Mouse (Mus musculus) hindbrain, postnatal 0 days (tissue): ENCODE results near the gene Ddt. TPM values are rescaled to one million over a fixed set of nuclear protein-coding genes. Genes with fewer than 3 reads are reported as not detected.

Source experiments
- ATAC-seq: fragments of 200-750 bp; cut with Nextera tagmentation; 2 replicates; pipeline ENCODE4 v1.8.0; 2017; ENCODE audit warnings: mild to moderate bottlenecking, moderate TSS enrichment, moderate library complexity
- DNase-seq: peaks from one replicate; pipeline ENCODE4 v3.0.0-alpha.2; 2015; ENCODE audit warnings: low spot score
- H3K27ac ChIP-seq: fragments of 300-500 bp; sonication (generic); 2 replicates; pipeline ENCODE4 v1.5.1; 2014; ENCODE audit warnings: mild to moderate bottlenecking
- H3K27me3 ChIP-seq: fragments of 300-500 bp; sonication (generic); 2 replicates; pipeline ENCODE4 v1.6.1; 2014; ENCODE audit warnings: low read length, mixed read lengths; ENCODE audit not compliant: insufficient read depth
- H3K36me3 ChIP-seq: fragments of 300-500 bp; sonication (generic); 2 replicates; pipeline ENCODE4 v1.6.1; 2014; ENCODE audit warnings: low read length, mixed read lengths; ENCODE audit not compliant: insufficient read depth
- H3K4me1 ChIP-seq: fragments of 300-500 bp; sonication (generic); 2 replicates; pipeline ENCODE4 v1.6.1; 2014; ENCODE audit warnings: antibody characterized with exemption, low read length, mixed read lengths; ENCODE audit not compliant: insufficient read depth
- H3K4me2 ChIP-seq: fragments of 300-500 bp; sonication (generic); 2 replicates; pipeline ENCODE4 v1.6.1; 2014; ENCODE audit warnings: low read depth, mild to moderate bottlenecking, low read length, moderate library complexity, mixed read lengths
- H3K4me3 ChIP-seq: fragments of 300-500 bp; sonication (generic); 2 replicates; pipeline ENCODE4 v1.5.1; 2014; ENCODE audit warnings: low read length
- H3K9ac ChIP-seq: fragments of 300-500 bp; sonication (generic); replicated peaks from 2 replicates; pipeline ENCODE4 v1.6.1; 2014; ENCODE audit warnings: mild to moderate bottlenecking, low read length, moderate library complexity, mixed read lengths
- H3K9me3 ChIP-seq: fragments of 300-500 bp; sonication (generic); 2 replicates; pipeline ENCODE4 v1.6.1; 2016; ENCODE audit warnings: low read length, mixed read lengths
- CTCF ChIP-seq: IDR thresholded peaks from 2 replicates; pipeline ENCODE4 v1.5.1; 2016; ENCODE audit warnings: antibody characterized with exemption, control low read depth, low read depth
- WGBS: fragments of 180-500 bp; shearing (Covaris S2); extraction: QIAGEN DNeasy Blood & Tissue Kit; methylation state at CpG from one replicate; pipeline ENCODE4 v1.1.7; 2014; 5-methylcytosine and 5-hydroxymethylcytosine counted together
- polyA plus RNA-seq: library from polyadenylated mRNA; unstranded; fragments of >200 nt; fragmentation: Nextera tagmentation; extraction: Ambion mirVana; gene quantifications from 2 replicates; pipeline ENCODE4 v1.2.1, GENCODE M21; 2015
- total RNA-seq: library from RNA; depleted of rRNA; stranded (reverse); fragments of >200 nt; gene quantifications from 2 replicates; pipeline ENCODE4 v1.2.3, GENCODE M21; 2014; rRNA removed

Gene Ddt
- total RNA-seq (63.6 and 67.4 TPM in 2 replicates), polyA plus RNA-seq (115 and 120 TPM in 2 replicates)

DNA sequence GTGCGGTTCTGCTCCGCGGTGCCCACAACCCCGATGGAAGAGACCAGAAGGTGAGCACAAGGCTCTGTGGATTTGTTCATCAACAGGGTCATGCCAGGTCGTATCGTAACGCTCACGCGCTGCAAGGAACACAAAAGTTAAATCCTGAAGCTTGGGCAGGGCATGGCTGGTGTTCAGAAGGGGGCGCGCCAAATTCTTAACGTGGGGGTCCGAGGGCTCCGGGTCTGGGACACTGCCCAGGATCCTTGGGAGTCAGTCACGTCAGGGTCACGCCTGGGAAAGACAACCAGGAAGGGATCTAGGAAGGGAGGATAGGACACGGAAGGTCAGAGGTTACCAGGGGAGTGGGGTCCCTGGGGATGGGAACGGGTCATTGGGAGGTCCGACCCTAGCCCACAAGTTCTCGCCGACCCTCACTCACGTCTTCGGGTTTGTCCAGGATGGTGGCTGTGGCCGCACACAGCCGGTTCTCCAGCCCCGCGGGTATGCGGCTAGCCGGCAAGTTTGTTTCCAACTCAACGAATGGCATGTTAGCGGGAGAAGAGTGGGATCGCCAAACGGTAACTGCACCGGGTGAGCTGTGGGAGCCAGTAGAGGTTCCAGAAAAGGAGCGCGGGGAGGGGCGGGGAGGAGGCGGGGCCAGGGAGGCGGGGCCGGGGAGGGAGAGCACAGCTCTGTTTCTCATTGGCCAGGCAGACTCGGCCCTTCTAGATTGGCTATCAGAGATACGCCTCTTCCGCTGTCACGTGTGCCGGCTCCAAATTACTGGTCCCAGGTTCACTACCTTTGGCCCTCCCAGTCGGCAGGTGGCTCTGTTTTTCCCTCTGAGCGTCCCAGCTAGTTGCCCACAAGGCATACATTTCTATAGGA lies at the start of gene Ddt:
Gene Ddt (minus strand): TSS at position 620 of the 870 bp plus-strand sequence.
- 2% methylated on average over 44 of the region's 47 CpGs for WGBS
- peak within 1 kb of the TSS; percentile 64 for H3K9ac ChIP-seq
- no peaks in the 10 kb centered on the region; the same call in 1 of the 2 replicates for H3K27me3 ChIP-seq
- H3K27ac ChIP-seq = no peak within 1 kb of the TSS; the same call in 1 of the 2 replicates
- H3K4me1 ChIP-seq = peaks cover 7% of the 10 kb centered on the region
- ATAC-seq (peak; percentile 99), DNase-seq (peak; percentile 94)
- peak within 1 kb of the TSS; percentile 100 for H3K4me2 ChIP-seq
- H3K9me3 ChIP-seq = no peaks in the 10 kb centered on the region
- no peaks in the 10 kb centered on the region for H3K36me3 ChIP-seq
- H3K4me3 ChIP-seq = peak within 1 kb of the TSS; percentile 63
- TF ChIP-seq CTCF = peak; percentile 49

DNA sequence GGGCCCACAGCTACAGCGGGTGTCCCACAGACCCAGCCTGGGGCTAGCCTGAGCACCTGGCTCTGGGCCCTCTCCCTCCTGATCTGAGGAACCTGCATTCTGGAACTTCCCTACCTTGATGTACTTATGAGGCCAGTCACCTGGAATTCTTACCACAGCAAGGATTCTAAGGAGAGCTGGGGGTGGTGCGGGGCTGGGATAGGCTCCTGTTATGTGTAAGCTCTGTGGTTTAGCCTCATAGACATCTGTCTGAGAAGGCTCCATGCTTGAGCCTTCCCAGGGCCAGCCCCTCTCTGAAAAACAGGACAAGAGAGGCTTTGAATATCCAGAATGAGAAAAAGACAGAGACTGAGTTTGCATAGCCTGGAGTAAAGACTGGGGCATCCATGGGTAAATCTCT lies 49.2 kb upstream of the Ddt start, which contains the start of gene Gstt4:
Gene Gstt4 (minus strand): TSS at position 101 of the 400 bp plus-strand sequence.
- H3K36me3 ChIP-seq = no peaks in the 10 kb centered on the region
- DNase-seq = no peak

DNA sequence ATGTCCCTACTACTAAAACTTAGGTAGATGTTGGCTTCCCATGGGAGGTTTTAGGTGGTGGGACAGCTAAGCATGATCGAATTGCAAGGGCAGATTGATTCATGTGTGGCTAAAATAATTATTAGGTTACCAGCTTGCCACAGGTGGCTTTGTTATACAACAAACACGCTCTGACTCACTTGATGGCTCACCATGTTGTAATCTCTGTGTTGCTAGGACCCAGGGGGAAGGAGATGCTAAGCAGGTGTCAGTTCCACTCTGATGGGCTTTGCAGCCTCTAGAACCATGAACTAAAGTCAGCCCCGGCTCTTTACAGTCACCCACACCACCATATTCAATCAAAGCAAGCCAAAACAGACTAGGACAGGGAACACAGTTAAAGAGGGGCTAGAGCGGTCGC lies 46.7 kb upstream of the Ddt start:
- no peaks in the 10 kb centered on the region for H3K4me1 ChIP-seq
- no peak overlapping the region for H3K4me2 ChIP-seq
- no peak for DNase-seq
- no peaks in the 10 kb centered on the region for H3K9me3 ChIP-seq
- ATAC-seq = no peak
- no peak for TF ChIP-seq CTCF
- no peaks in the 10 kb centered on the region for H3K36me3 ChIP-seq
- H3K27me3 ChIP-seq = no peaks in the 10 kb centered on the region
- 90% methylated on average over 5 of the region's 5 CpGs for WGBS
- no peak overlapping the region for H3K9ac ChIP-seq
- no peak overlapping the region for H3K4me3 ChIP-seq
- no peak overlapping the region for H3K27ac ChIP-seq

More for the DNA sequence above, 49.2 kb upstream of the Ddt start, which contains the start of gene Gstt4:
- no peak for ATAC-seq
- Histone ChIP-seq H3K9ac (no peak within 1 kb of the TSS), H3K4me2 (no peak within 1 kb of the TSS), H3K4me3 (no peak within 1 kb of the TSS), H3K27ac (no peak within 1 kb of the TSS), H3K4me1 (no peaks in the 10 kb centered on the region), H3K27me3 (no peaks in the 10 kb centered on the region), H3K9me3 (no peaks in the 10 kb centered on the region)
- TF ChIP-seq CTCF = no peak
- 90% methylated on average over 2 of the region's 2 CpGs for WGBS

DNA sequence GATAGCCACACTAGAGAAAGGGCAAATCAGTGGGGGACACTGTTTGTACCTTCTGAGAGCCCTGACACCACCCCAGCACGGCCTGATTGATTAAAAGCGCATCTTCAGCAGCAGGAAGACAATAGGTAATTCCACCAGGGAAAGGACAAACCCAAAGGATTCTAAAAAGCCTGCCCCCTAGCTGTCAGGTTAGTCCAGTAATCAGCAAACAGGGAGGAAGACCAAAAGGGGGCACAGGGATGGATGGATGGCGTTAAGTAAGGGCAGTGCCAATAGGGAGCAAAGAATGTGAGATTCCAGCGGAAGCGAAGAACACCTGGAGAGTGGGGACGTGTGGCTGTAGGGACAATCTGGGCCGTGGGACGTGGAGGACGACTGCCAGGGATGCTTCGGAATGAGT lies 45.4 kb upstream of the Ddt start:
- DNase-seq (no peak), ATAC-seq (no peak)
- WGBS = 62% methylated on average over 10 of the region's 10 CpGs
- H3K27ac ChIP-seq = no peak overlapping the region
- no peak overlapping the region for H3K4me2 ChIP-seq
- H3K36me3 ChIP-seq = no peaks in the 10 kb centered on the region
- H3K4me1 ChIP-seq = no peaks in the 10 kb centered on the region
- H3K27me3 ChIP-seq = no peaks in the 10 kb centered on the region
- no peak overlapping the region for H3K9ac ChIP-seq
- no peak for TF ChIP-seq CTCF
- H3K9me3 ChIP-seq = no peaks in the 10 kb centered on the region
- H3K4me3 ChIP-seq = no peak overlapping the region

DNA sequence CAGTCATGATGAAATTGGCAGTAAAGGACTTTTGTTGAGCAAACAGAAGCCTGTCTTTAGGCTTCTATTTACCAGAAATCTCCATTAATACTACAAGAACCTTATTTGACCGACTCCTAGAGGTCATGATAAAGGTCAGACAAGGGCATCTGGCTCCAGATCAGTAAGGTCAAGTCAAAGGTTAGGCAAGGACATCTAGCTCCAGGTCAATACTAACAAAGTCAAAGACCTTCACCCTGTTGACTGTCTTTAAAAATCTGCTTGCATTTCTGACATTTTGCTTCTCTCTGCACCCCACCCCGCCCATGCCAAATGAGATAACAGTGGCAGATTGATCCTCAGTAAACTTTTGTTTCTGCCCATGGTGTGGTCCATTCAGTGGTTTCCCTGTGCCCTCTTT lies 31.0 kb upstream of the Ddt start:
- no peaks in the 10 kb centered on the region for H3K4me1 ChIP-seq
- no peak overlapping the region for H3K27ac ChIP-seq
- H3K4me3 ChIP-seq = no peak overlapping the region
- H3K36me3 ChIP-seq = no peaks in the 10 kb centered on the region
- no peak overlapping the region for H3K4me2 ChIP-seq
- WGBS = 75% methylated on average over 2 of the region's 2 CpGs
- TF ChIP-seq CTCF = no peak
- H3K9ac ChIP-seq = no peak overlapping the region
- H3K9me3 ChIP-seq = no peaks in the 10 kb centered on the region
- no peaks in the 10 kb centered on the region for H3K27me3 ChIP-seq
- DNase-seq (no peak), ATAC-seq (no peak)

DNA sequence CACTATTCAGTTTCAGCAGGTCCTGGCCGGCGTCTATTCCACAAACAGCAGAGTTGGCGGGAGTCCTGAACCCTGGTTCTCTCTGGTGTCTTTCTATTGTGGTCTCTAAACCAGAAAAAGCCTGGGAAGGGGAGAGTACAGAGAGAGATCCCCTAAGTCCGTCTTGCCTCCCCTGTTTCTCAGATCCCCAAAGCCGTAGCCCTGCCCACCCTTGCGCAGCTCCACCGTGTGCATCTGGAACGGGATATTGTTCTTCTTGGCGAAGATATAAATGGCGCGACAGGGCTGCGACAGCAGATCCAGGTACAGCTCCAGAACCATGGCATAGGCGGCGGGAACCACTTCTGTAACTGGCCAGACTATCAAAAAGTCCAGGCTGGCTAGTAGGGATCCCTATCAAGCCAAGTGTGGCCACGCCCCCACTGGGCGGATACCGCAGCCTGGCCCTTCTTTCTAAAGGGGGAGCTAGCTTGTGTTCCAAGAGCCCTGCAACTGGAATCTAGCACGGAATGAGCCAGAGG lies 25.0 kb upstream of the Ddt start, which contains the start of gene Gstt1:
Gene Gstt1 (minus strand): TSS at position 409 of the 521 bp plus-strand sequence.
- peak within 1 kb of the TSS; percentile 38 for H3K4me3 ChIP-seq
- peak within 1 kb of the TSS; percentile 47 for H3K9ac ChIP-seq
- H3K27me3 ChIP-seq = no peaks in the 10 kb centered on the region
- no peaks in the 10 kb centered on the region for H3K4me1 ChIP-seq
- H3K27ac ChIP-seq = peak within 1 kb of the TSS; percentile 41; the same call in 1 of the 2 replicates
- WGBS = under 1% methylated on average over 18 of the region's 18 CpGs
- no peak for TF ChIP-seq CTCF
- ATAC-seq (peak; percentile 55), DNase-seq (peak; percentile 48)
- H3K36me3 ChIP-seq = no peaks in the 10 kb centered on the region
- peak within 1 kb of the TSS; percentile 82 for H3K4me2 ChIP-seq
- no peaks in the 10 kb centered on the region for H3K9me3 ChIP-seq
